Mouse (Mus musculus) cerebellum, adult 2 months (tissue): ENCODE measurements around the gene Ptgr1. TPM values are rescaled to one million over a fixed set of nuclear protein-coding genes. Genes with fewer than 3 reads are reported as not detected.

Experiments used
- DNase-seq, 2 experiments: peaks; one replicate each; pipeline ENCODE4 v3.0.0; 2021
- H3K27ac ChIP-seq: fragments of 200-500 bp; 2 replicates; pipeline ENCODE4 v1.5.1; 2012; ENCODE audit warnings: low read length, control low read depth, inconsistent platforms; ENCODE audit not compliant: insufficient read depth
- H3K27me3 ChIP-seq: fragments of 200-500 bp; 2 replicates; pipeline ENCODE4 v1.6.1; 2012; ENCODE audit warnings: inconsistent platforms, mild to moderate bottlenecking, low read length, moderate library complexity; ENCODE audit not compliant: control insufficient read depth, insufficient read depth
- H3K4me1 ChIP-seq: fragments of 200-500 bp; 2 replicates; pipeline ENCODE4 v1.6.1; 2011; ENCODE audit warnings: low read length; ENCODE audit not compliant: control insufficient read depth, insufficient read depth
- H3K4me3 ChIP-seq: fragments of 200-500 bp; replicated peaks from 2 replicates; pipeline ENCODE3; 2011; ENCODE audit warnings: mild to moderate bottlenecking, low read depth, low read length, control low read depth; ENCODE audit not compliant: insufficient read depth
- CTCF ChIP-seq: fragments of 200-500 bp; IDR thresholded peaks from 2 replicates; pipeline ENCODE4 v1.5.1; 2011; ENCODE audit warnings: low read depth, mild to moderate bottlenecking, control low read depth, low read length, moderate library complexity, borderline replicate concordance; ENCODE audit not compliant: insufficient read depth
- POLR2A ChIP-seq: fragments of 200-500 bp; IDR thresholded peaks from 2 replicates; pipeline ENCODE4 v1.6.1; 2011; ENCODE audit warnings: low read length, control low read depth, borderline replicate concordance; ENCODE audit not compliant: insufficient read depth
- WGBS: fragments of 180-500 bp; shearing (Covaris S2); methylation state at CpG from one replicate; pipeline ENCODE4 v1.1.7; 2018; 5-methylcytosine and 5-hydroxymethylcytosine counted together
- polyA plus RNA-seq: library from polyadenylated mRNA; depleted of rRNA; stranded (reverse); fragments of >200 nt; gene quantifications from 2 replicates; pipeline ENCODE4 v1.2.3, GENCODE M21; 2012; rRNA removed

Gene Ptgr1
- polyA plus RNA-seq, 1 experiment, result 1.1 TPM

GRCm38 (mm10) chr4:58934746-58935476 lies 52.0 kb downstream of the Ptgr1 start:
- no peaks in the 10 kb centered on the region for H3K27me3 ChIP-seq
- H3K27ac ChIP-seq, result no peak overlapping the region
- H3K4me3 ChIP-seq, result no peak overlapping the region
- peaks cover 3% of the 10 kb centered on the region for H3K4me1 ChIP-seq
- 18% methylated on average over 15 of the region's 15 CpGs for WGBS
- DNase-seq, result peak; percentile 65 to 82
- TF ChIP-seq POLR2A (no peak), CTCF (peak; percentile 34; the same call in 1 of the 2 replicates)

- no peak overlapping the region for H3K27ac ChIP-seq
- H3K4me3 ChIP-seq, result no peak overlapping the region
- H3K4me1 ChIP-seq, result peaks cover 3% of the 10 kb centered on the region
- 71% methylated on average over 4 of the region's 4 CpGs for WGBS
- TF ChIP-seq CTCF (no peak), POLR2A (no peak)
- H3K27me3 ChIP-seq, result no peaks in the 10 kb centered on the region
- DNase-seq, result no peak
These were observed 52.6 kb downstream of the Ptgr1 start for GRCm38 (mm10) chr4:58934308-58934707.

DNA sequence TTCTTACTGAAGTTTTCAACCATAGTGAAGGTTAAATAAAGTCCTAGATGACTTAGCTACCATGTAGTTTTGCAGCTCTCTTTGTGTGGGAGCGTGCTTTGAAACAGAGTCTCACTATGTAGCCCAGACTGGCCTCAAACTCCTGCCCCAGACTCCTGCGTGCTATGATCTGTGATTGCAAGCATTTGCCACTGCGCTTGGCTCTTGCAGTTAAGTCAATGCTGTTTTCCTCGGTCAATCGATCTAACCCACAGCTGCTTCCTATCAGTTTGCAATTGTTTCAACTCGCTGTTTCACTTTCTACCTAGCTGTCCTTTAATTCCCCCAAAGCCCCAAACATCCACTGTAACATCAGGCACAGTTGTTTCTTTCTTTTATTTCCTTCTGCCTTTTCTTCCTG lies 54.4 kb downstream of the Ptgr1 start:
- TF ChIP-seq CTCF, result no peak
- no peak for TF ChIP-seq POLR2A
- DNase-seq, result no peak
- 91% methylated on average over 6 of the region's 6 CpGs for WGBS
- H3K4me1 ChIP-seq, result peaks cover 3% of the 10 kb centered on the region
- H3K4me3 ChIP-seq, result no peak overlapping the region
- H3K27me3 ChIP-seq, result no peaks in the 10 kb centered on the region
- no peak overlapping the region for H3K27ac ChIP-seq

DNA sequence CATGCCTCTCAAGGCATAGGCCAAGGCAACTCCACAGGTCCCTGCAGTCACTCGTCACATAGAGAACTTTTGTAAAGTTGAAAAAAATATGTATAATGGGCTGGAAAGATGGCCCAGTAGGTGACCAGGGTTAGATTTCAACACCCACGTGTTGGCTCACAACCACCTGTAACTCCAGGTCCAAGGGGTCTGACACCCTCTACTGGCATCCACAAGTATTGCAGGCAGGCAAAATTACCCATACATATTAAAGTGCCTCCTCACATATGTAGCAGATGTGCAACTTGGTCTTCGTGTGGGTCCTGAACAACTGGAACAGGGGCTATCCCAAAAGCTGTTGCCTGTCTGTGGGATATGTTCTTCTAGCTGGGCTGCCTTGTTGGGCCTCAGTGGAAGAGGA lies 59.3 kb downstream of the Ptgr1 start:
- WGBS, result 60% methylated on average over 3 of the region's 3 CpGs
- Histone ChIP-seq H3K27ac (no peak overlapping the region), H3K27me3 (no peaks in the 10 kb centered on the region), H3K4me3 (no peak overlapping the region), H3K4me1 (no peaks in the 10 kb centered on the region)
- TF ChIP-seq CTCF (peak; percentile 16; the same call in 1 of the 2 replicates), POLR2A (no peak)
- DNase-seq, result no peak

- H3K27me3 ChIP-seq, result no peaks in the 10 kb centered on the region
- DNase-seq, result no peak
- H3K4me1 ChIP-seq, result no peaks in the 10 kb centered on the region
- TF ChIP-seq CTCF (no peak), POLR2A (no peak)
- no peak overlapping the region for H3K4me3 ChIP-seq
- 21% methylated on average over 2 of the region's 2 CpGs for WGBS
- no peak overlapping the region for H3K27ac ChIP-seq
These were observed 60.8 kb downstream of the Ptgr1 start for GRCm38 (mm10) chr4:58926120-58926519.

DNA sequence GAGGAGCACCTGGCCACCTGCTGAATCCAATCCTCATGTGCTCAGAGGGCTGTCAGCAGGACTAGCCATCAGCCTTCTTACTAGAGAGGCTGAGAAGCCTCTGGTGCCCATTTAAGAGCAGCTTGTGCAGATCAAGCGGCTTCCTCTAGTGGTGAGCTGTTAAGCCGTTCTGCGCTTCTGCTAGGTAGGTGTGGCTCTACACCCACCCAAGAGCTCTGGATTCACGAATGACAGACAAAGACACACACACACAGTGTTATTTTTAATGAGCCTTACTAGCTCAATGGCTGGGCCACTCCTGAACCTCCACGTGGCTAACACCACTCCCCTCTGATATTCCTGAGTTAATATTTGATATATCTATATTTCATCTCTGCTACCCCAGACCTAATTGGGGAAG lies 61.3 kb downstream of the Ptgr1 start:
- Histone ChIP-seq H3K4me3 (no peak overlapping the region), H3K27ac (no peak overlapping the region), H3K4me1 (no peaks in the 10 kb centered on the region), H3K27me3 (no peaks in the 10 kb centered on the region)
- 61% methylated on average over 5 of the region's 5 CpGs for WGBS
- TF ChIP-seq CTCF (no peak), POLR2A (no peak)
- DNase-seq, result no peak

GRCm38 (mm10) chr4:58923933-58924332 lies 63.0 kb downstream of the Ptgr1 start:
- TF ChIP-seq CTCF, result no peak
- no peak for TF ChIP-seq POLR2A
- WGBS, result 75% methylated on average over 2 of the region's 2 CpGs
- no peak for DNase-seq
- Histone ChIP-seq H3K27ac (no peak overlapping the region), H3K4me1 (no peaks in the 10 kb centered on the region), H3K27me3 (no peaks in the 10 kb centered on the region), H3K4me3 (no peak overlapping the region)

Other genes with a start within 250 kb of the Ptgr1 start
- gene Olfr267, start 199.4 kb downstream of the Ptgr1 start, polyA plus RNA-seq, result 0.18 and 0.27 TPM in 2 replicates
- gene Ecpas, start 74.4 kb downstream of the Ptgr1 start, polyA plus RNA-seq, result 41.3 and 41.8 TPM in 2 replicates
- 8.1 and 9.0 TPM in 2 replicates for gene Zkscan16, start 43.5 kb downstream of the Ptgr1 start, polyA plus RNA-seq
- 3.1 and 3.7 TPM in 2 replicates for gene Dnajc25, start 7.9 kb upstream of the Ptgr1 start, polyA plus RNA-seq
- not detected in 2 replicates for gene Gm20503, start 16.1 kb upstream of the Ptgr1 start, polyA plus RNA-seq
- 24.5 and 26.2 TPM in 2 replicates for gene Gng10, start 48.0 kb upstream of the Ptgr1 start, polyA plus RNA-seq
- gene AI481877, start 151.9 kb upstream of the Ptgr1 start, polyA plus RNA-seq, result not detected in 2 replicates
- gene Ugcg, start 202.1 kb upstream of the Ptgr1 start, polyA plus RNA-seq, result 61.1 and 62.0 TPM in 2 replicates